Mouse (Mus musculus): Measurements from ENCODE around the gene Kcna5.

DNA sequence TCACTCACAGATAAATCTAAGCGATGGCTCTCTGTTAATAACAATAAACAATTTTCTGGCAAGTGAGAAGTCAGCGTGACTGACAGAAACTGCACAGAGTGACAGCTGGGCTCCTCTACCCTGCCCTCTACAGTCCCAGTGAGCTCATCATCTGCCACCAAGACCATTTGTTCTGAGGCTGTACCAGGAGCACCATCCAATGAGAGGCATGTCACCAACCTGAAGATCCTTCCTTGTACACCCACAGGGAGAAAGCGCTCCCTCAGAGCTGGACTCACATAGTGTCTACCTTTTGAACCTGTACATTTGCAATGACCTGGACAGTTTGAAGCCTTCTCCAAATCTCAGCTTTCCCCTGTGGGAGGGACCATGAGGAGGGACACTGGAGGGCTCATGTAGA is 45.4 kb upstream of the Kcna5 start:
- no peak for TF ChIP-seq CTCF (IDR thresholded peaks at IDR 0.05; ENCODE audit: borderline replicate concordance, insufficient read depth, low read length)
- no peak for TF ChIP-seq POLR2A (IDR thresholded peaks at IDR 0.05; ENCODE audit: low read depth, low read length)
